Mouse (Mus musculus) midbrain, postnatal 0 days (tissue): ENCODE measurements around the gene Gm17482. TPM values are rescaled to one million over a fixed set of nuclear protein-coding genes. Genes with fewer than 3 reads are reported as not detected.
A peak's percentile ranks its signal among the peaks of the same experiment; 100 is the strongest.

Experiments used
- ATAC-seq: fragments of 200-750 bp; cut with Nextera tagmentation; 2 replicates; pipeline ENCODE4 v1.8.0; 2017; ENCODE audit warnings: moderate number of reproducible peaks, mild to moderate bottlenecking, moderate TSS enrichment, moderate library complexity; ENCODE audit not compliant: low FRiP score
- DNase-seq: peaks from one replicate; pipeline ENCODE4 v3.0.0-alpha.2; 2015; ENCODE audit warnings: low spot score
- H3K27ac ChIP-seq: fragments of 300-500 bp; sonication (generic); 2 replicates; pipeline ENCODE4 v1.5.1; 2014; ENCODE audit warnings: low read depth, mild to moderate bottlenecking, low read length, mixed read lengths
- H3K27me3 ChIP-seq: fragments of 300-500 bp; sonication (generic); 2 replicates; pipeline ENCODE4 v1.6.1; 2014; ENCODE audit warnings: low read length, control low read depth, mixed read lengths; ENCODE audit not compliant: insufficient read depth
- H3K36me3 ChIP-seq: fragments of 300-500 bp; sonication (generic); 2 replicates; pipeline ENCODE4 v1.6.1; 2014; ENCODE audit warnings: low read length, control low read depth, mixed read lengths; ENCODE audit not compliant: insufficient read depth
- H3K4me1 ChIP-seq: fragments of 300-500 bp; sonication (generic); 2 replicates; pipeline ENCODE4 v1.6.1; 2014; ENCODE audit warnings: mild to moderate bottlenecking, control low read depth, antibody characterized with exemption, low read length, mixed read lengths; ENCODE audit not compliant: insufficient read depth
- H3K4me2 ChIP-seq: fragments of 300-500 bp; sonication (generic); 2 replicates; pipeline ENCODE4 v1.6.1; 2014; ENCODE audit warnings: low read depth, mild to moderate bottlenecking, low read length, mixed read lengths; ENCODE audit not compliant: poor library complexity, severe bottlenecking
- H3K4me3 ChIP-seq: fragments of 300-500 bp; sonication (generic); 2 replicates; pipeline ENCODE4 v1.5.1; 2014; ENCODE audit warnings: low read depth, mild to moderate bottlenecking, low read length, moderate library complexity
- H3K9ac ChIP-seq: fragments of 300-500 bp; sonication (generic); replicated peaks from 2 replicates; pipeline ENCODE4 v1.6.1; 2014; ENCODE audit warnings: mild to moderate bottlenecking, low read length, moderate library complexity, mixed read lengths; ENCODE audit not compliant: poor library complexity, severe bottlenecking
- H3K9me3 ChIP-seq: fragments of 300-500 bp; sonication (generic); 2 replicates; pipeline ENCODE4 v1.6.1; 2016; ENCODE audit warnings: low read length, control low read depth
- CTCF ChIP-seq: IDR thresholded peaks from 2 replicates; pipeline ENCODE4 v1.5.1; 2016; ENCODE audit warnings: antibody characterized with exemption, mild to moderate bottlenecking
- WGBS: fragments of 180-500 bp; shearing (Covaris S2); extraction: QIAGEN DNeasy Blood & Tissue Kit; methylation state at CpG from one replicate; pipeline ENCODE4 v1.1.7; 2014; 5-methylcytosine and 5-hydroxymethylcytosine counted together
- polyA plus RNA-seq: library from polyadenylated mRNA; unstranded; fragments of >200 nt; fragmentation: Nextera tagmentation; extraction: Ambion mirVana; gene quantifications from 2 replicates; pipeline ENCODE4 v1.2.1, GENCODE M21; 2015
- total RNA-seq: library from RNA; depleted of rRNA; stranded (reverse); fragments of >200 nt; gene quantifications from 2 replicates; pipeline ENCODE4 v1.2.3, GENCODE M21; 2014

The Gm17482 gene
- total and polyA plus RNA-seq, 2 experiments from 2014 or later: not detected

- H3K36me3 ChIP-seq: no peaks in the 10 kb centered on the region
- H3K4me3 ChIP-seq: no peak overlapping the region
- ATAC-seq (no peak), DNase-seq (no peak)
- 79% methylated on average over 2 of the region's 2 CpGs for WGBS
- H3K27me3 ChIP-seq: no peaks in the 10 kb centered on the region
- H3K4me1 ChIP-seq: no peaks in the 10 kb centered on the region
- H3K9me3 ChIP-seq: no peaks in the 10 kb centered on the region
- H3K4me2 ChIP-seq: no peak overlapping the region
- H3K9ac ChIP-seq: no peak overlapping the region
- no peak overlapping the region for H3K27ac ChIP-seq
- no peak for TF ChIP-seq CTCF
These were observed 17.0 kb upstream of the Gm17482 start for GRCm38 (mm10) chr6:115210187-115210586.

GRCm38 (mm10) chr6:115210820-115211219 lies 16.3 kb upstream of the Gm17482 start:
- H3K27me3 ChIP-seq: no peaks in the 10 kb centered on the region
- ATAC-seq (no peak), DNase-seq (no peak)
- no peak overlapping the region for H3K27ac ChIP-seq
- H3K36me3 ChIP-seq: no peaks in the 10 kb centered on the region
- H3K4me3 ChIP-seq: no peak overlapping the region
- H3K4me1 ChIP-seq: no peaks in the 10 kb centered on the region
- no peak for TF ChIP-seq CTCF
- 89% methylated on average over 3 of the region's 3 CpGs for WGBS
- H3K9me3 ChIP-seq: no peaks in the 10 kb centered on the region
- no peak overlapping the region for H3K4me2 ChIP-seq
- H3K9ac ChIP-seq: no peak overlapping the region

GRCm38 (mm10) chr6:115212132-115212903 lies 14.8 kb upstream of the Gm17482 start:
- Histone ChIP-seq H3K4me1 (no peaks in the 10 kb centered on the region), H3K36me3 (no peaks in the 10 kb centered on the region), H3K4me3 (no peak overlapping the region), H3K9me3 (no peaks in the 10 kb centered on the region), H3K4me2 (no peak overlapping the region), H3K9ac (no peak overlapping the region), H3K27ac (no peak overlapping the region), H3K27me3 (no peaks in the 10 kb centered on the region)
- no peak for DNase-seq
- 72% methylated on average over 5 of the region's 5 CpGs for WGBS
- no peak for TF ChIP-seq CTCF
- ATAC-seq: no peak

GRCm38 (mm10) chr6:115213129-115213528 lies 14.0 kb upstream of the Gm17482 start:
- no peak for DNase-seq
- no peak for TF ChIP-seq CTCF
- Histone ChIP-seq H3K4me3 (no peak overlapping the region), H3K9ac (no peak overlapping the region), H3K27ac (no peak overlapping the region), H3K4me1 (no peaks in the 10 kb centered on the region), H3K4me2 (no peak overlapping the region), H3K9me3 (no peaks in the 10 kb centered on the region), H3K36me3 (no peaks in the 10 kb centered on the region), H3K27me3 (no peaks in the 10 kb centered on the region)
- ATAC-seq: no peak
- WGBS: 60% methylated on average over 5 of the region's 5 CpGs

DNA sequence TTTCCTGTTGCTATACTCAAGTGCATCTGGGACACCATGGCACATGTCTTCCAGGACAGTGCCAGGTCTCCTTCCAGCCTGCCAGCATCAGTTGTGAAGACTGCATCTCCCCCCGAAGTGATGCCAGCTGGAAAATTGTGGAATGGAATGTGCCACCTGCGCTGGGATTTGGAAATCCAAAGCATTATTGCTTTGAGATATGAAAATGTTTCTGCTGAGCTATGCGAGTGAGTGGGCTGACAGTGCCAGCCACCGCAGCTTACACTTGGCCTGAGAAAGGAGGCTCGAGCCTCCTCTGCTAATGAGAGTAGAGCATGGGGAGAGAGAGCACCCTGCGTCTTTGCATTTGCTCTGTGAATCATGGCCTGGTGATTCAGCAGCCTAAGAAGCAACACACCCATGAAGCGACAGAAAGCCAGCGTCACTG lies 5.9 kb upstream of the Gm17482 start:
- no peak overlapping the region for H3K4me3 ChIP-seq
- H3K36me3 ChIP-seq: no peaks in the 10 kb centered on the region
- H3K27me3 ChIP-seq: no peaks in the 10 kb centered on the region
- no peak overlapping the region for H3K9ac ChIP-seq
- WGBS: 81% methylated on average over 8 of the region's 8 CpGs
- no peak overlapping the region for H3K4me2 ChIP-seq
- no peaks in the 10 kb centered on the region for H3K9me3 ChIP-seq
- H3K27ac ChIP-seq: no peak overlapping the region
- TF ChIP-seq CTCF: no peak
- DNase-seq (peak; percentile 28), ATAC-seq (no peak)
- H3K4me1 ChIP-seq: no peaks in the 10 kb centered on the region; the same call in 1 of the 2 replicates

DNA sequence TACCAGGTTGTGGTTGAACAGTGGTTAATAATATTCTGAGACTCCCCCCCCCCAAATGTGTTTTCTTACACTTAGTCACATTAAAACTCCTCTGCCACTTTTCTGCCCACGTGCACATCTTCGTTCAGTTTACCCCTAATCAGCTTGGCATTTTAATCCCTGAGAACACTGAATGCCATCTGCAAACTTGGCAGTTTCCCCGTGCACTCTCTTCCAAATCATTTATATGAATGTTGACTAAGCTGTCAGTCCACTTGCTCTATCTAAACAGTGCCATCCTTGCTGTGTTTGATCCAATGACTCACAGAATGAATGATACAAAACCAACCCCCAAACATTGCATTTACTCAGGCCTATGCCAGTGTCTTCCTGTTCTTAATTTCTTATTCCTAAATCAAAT lies 1.6 kb upstream of the Gm17482 start:
- H3K4me1 ChIP-seq: no peaks in the 10 kb centered on the region; the same call in 1 of the 2 replicates
- 41% methylated on average over 3 of the region's 3 CpGs for WGBS
- no peaks in the 10 kb centered on the region for H3K27me3 ChIP-seq
- no peak overlapping the region for H3K4me2 ChIP-seq
- no peak for TF ChIP-seq CTCF
- no peak overlapping the region for H3K9ac ChIP-seq
- no peaks in the 10 kb centered on the region for H3K36me3 ChIP-seq
- no peak for ATAC-seq
- H3K9me3 ChIP-seq: no peaks in the 10 kb centered on the region
- H3K4me3 ChIP-seq: no peak overlapping the region
- DNase-seq: peak; percentile 42
- no peak overlapping the region for H3K27ac ChIP-seq
